Mouse (Mus musculus): ENCODE data around the gene Gns.

GRCm38 (mm10) chr10:121428011-121428711 is 63.3 kb downstream of the Gns start:
- TF ChIP-seq POLR2A (IDR thresholded peaks at IDR 0.05; ENCODE audit: low read depth, low read length) (no peak), CTCF (conservative IDR thresholded peaks at IDR 0.05; ENCODE audit: insufficient read depth, insufficient read length, low read depth, low read length) (no peak)
